Mouse (Mus musculus) midbrain, embryonic 14.5 days (tissue): ENCODE data around the gene Gpr39. TPM values are rescaled to one million over a fixed set of nuclear protein-coding genes. Genes with fewer than 3 reads are reported as not detected.

Experiments used
- ATAC-seq: fragments of 200-750 bp; cut with Nextera tagmentation; 2 replicates; pipeline ENCODE4 v1.8.0; 2017; ENCODE audit warnings: moderate number of reproducible peaks, moderate library complexity; ENCODE audit not compliant: low FRiP score, low TSS enrichment
- DNase-seq: peaks from one replicate; pipeline ENCODE4 v3.0.0-alpha.2; 2015
- H3K27ac ChIP-seq: fragments of 300-500 bp; sonication (generic); replicated peaks from 2 replicates; pipeline ENCODE4 v1.5.1; 2014; ENCODE audit warnings: mild to moderate bottlenecking, low read depth, low read length, moderate library complexity
- H3K27me3 ChIP-seq: fragments of 300-500 bp; sonication (generic); 2 replicates; pipeline ENCODE4 v1.6.1; 2014; ENCODE audit warnings: low read length, control low read depth, mixed read lengths; ENCODE audit not compliant: control insufficient read depth, insufficient read depth
- H3K36me3 ChIP-seq: fragments of 300-500 bp; sonication (generic); 2 replicates; pipeline ENCODE4 v1.6.1; 2014; ENCODE audit warnings: low read length, control low read depth; ENCODE audit not compliant: control insufficient read depth, insufficient read depth
- H3K4me1 ChIP-seq: fragments of 300-500 bp; sonication (generic); 2 replicates; pipeline ENCODE4 v1.6.1; 2014; ENCODE audit warnings: mild to moderate bottlenecking, antibody characterized with exemption, low read length, control low read depth; ENCODE audit not compliant: control insufficient read depth, insufficient read depth
- H3K4me2 ChIP-seq: fragments of 300-500 bp; sonication (generic); 2 replicates; pipeline ENCODE4 v1.6.1; 2014; ENCODE audit warnings: mild to moderate bottlenecking, low read length, moderate library complexity
- H3K4me3 ChIP-seq: fragments of 300-500 bp; sonication (generic); replicated peaks from 2 replicates; pipeline ENCODE4 v1.5.1; 2014; ENCODE audit warnings: low read depth, low read length
- H3K9ac ChIP-seq: fragments of 300-500 bp; sonication (generic); replicated peaks from 2 replicates; pipeline ENCODE4 v1.6.1; 2014; ENCODE audit warnings: mild to moderate bottlenecking, low read length, moderate library complexity
- H3K9me3 ChIP-seq: fragments of 300-500 bp; sonication (generic); 2 replicates; pipeline ENCODE4 v1.6.1; 2016; ENCODE audit warnings: low read length, control low read depth, mixed read lengths; ENCODE audit not compliant: control insufficient read depth
- WGBS: fragments of 180-500 bp; shearing (Covaris S2); extraction: QIAGEN DNeasy Blood & Tissue Kit; methylation state at CpG from one replicate; pipeline ENCODE4 v1.1.7; 2014; 5-methylcytosine and 5-hydroxymethylcytosine counted together
- polyA plus RNA-seq: library from polyadenylated mRNA; unstranded; fragments of >200 nt; fragmentation: Nextera tagmentation; extraction: Ambion mirVana; gene quantifications from 2 replicates; pipeline ENCODE4 v1.2.1, GENCODE M21; 2014

Gene Gpr39
- polyA plus RNA-seq, 1 experiment from 2014 or later: not detected

DNA sequence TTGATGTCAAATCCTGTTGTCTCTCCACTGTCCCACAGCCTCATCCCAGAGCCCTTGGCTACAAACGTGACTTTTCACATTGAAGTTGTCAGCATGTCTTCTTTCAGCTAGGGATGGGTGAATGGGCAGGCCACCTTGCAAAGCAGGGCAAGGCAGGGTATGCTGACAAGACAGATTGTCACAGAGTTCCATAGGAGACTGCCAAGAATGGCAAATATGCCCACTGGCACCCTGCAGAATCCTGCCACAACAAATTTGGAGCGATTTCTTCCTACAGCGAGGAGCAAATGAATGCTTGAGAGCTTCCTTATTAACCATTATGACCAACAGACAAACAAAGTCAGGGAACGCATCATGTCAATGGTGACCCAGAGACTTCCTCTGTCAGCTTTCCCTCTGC, 16.6 kb upstream of the Gpr39 start:
- DNase-seq (no peak), ATAC-seq (no peak)
- H3K27me3 ChIP-seq: no peaks in the 10 kb centered on the region
- H3K4me1 ChIP-seq: no peaks in the 10 kb centered on the region
- H3K27ac ChIP-seq: no peak overlapping the region
- 89% methylated on average over 4 of the region's 4 CpGs for WGBS
- H3K4me2 ChIP-seq: no peak overlapping the region
- no peaks in the 10 kb centered on the region for H3K9me3 ChIP-seq
- H3K9ac ChIP-seq: no peak overlapping the region
- H3K4me3 ChIP-seq: no peak overlapping the region
- no peaks in the 10 kb centered on the region for H3K36me3 ChIP-seq

- no peaks in the 10 kb centered on the region for H3K36me3 ChIP-seq
- H3K27ac ChIP-seq: no peak overlapping the region
- no peak overlapping the region for H3K4me3 ChIP-seq
- H3K4me1 ChIP-seq: no peaks in the 10 kb centered on the region
- ATAC-seq (no peak), DNase-seq (no peak)
- H3K27me3 ChIP-seq: no peaks in the 10 kb centered on the region
- 96% methylated on average over 4 of the region's 4 CpGs for WGBS
- H3K9ac ChIP-seq: no peak overlapping the region
- H3K4me2 ChIP-seq: no peak overlapping the region
- no peaks in the 10 kb centered on the region for H3K9me3 ChIP-seq
Observed at GRCm38 (mm10) chr1:125660901-125661300, 15.9 kb upstream of the Gpr39 start.

- Histone ChIP-seq H3K36me3 (no peaks in the 10 kb centered on the region), H3K27me3 (no peaks in the 10 kb centered on the region), H3K4me1 (no peaks in the 10 kb centered on the region), H3K9ac (no peak overlapping the region), H3K4me2 (no peak overlapping the region), H3K4me3 (no peak overlapping the region), H3K27ac (no peak overlapping the region), H3K9me3 (no peaks in the 10 kb centered on the region)
- DNase-seq: no peak
- no peak for ATAC-seq
- 80% methylated on average over 2 of the region's 2 CpGs for WGBS
Observed at GRCm38 (mm10) chr1:125662058-125662457, 14.7 kb upstream of the Gpr39 start.

DNA sequence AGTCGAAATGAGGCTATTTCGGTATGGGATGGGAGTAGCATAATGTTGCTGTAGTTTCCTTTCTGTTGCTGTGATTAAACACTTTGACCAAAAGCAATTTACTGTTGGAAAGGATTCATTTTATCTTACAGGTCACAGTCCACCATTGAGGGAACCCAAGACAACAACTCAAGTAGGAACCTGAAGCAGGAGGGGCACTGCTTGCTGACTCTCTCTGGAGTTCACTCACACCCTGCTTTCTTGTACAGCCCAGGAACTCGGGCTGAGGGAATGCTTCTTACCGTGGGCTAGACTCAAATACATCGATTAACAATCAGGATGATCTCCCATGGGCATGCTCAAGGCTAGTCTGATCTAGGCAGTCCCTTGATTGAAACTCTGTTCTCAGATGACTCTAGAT, 14.1 kb upstream of the Gpr39 start:
- Histone ChIP-seq H3K9me3 (no peaks in the 10 kb centered on the region), H3K36me3 (no peaks in the 10 kb centered on the region), H3K4me1 (no peaks in the 10 kb centered on the region), H3K27me3 (no peaks in the 10 kb centered on the region), H3K4me3 (no peak overlapping the region), H3K4me2 (no peak overlapping the region), H3K27ac (no peak overlapping the region), H3K9ac (no peak overlapping the region)
- DNase-seq: no peak
- ATAC-seq: no peak
- 86% methylated on average over 5 of the region's 5 CpGs for WGBS

DNA sequence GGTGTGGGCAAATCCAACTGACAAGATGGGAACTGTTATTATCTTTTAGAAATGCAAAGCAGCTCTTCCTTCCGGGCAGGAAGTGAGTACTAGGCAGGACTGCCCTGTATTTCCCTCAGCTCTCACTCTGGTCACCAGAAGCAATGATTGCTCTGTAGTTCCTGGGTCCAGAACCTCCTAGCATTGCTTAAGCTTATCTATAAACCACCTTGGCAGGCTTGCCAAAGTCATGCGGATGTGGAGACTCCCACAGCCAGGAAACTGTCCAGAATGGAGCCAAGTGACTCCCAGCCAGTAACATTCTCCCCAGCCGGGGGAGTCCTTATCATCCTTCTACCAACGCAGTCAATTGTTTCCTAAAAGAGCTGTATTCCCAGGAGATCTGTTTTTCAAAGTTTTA, 13.7 kb upstream of the Gpr39 start:
- H3K36me3 ChIP-seq: no peaks in the 10 kb centered on the region
- WGBS: 87% methylated on average over 4 of the region's 4 CpGs
- H3K9ac ChIP-seq: no peak overlapping the region
- no peaks in the 10 kb centered on the region for H3K4me1 ChIP-seq
- H3K27me3 ChIP-seq: no peaks in the 10 kb centered on the region
- H3K4me3 ChIP-seq: no peak overlapping the region
- no peaks in the 10 kb centered on the region for H3K9me3 ChIP-seq
- no peak overlapping the region for H3K27ac ChIP-seq
- ATAC-seq (no peak), DNase-seq (no peak)
- no peak overlapping the region for H3K4me2 ChIP-seq

DNA sequence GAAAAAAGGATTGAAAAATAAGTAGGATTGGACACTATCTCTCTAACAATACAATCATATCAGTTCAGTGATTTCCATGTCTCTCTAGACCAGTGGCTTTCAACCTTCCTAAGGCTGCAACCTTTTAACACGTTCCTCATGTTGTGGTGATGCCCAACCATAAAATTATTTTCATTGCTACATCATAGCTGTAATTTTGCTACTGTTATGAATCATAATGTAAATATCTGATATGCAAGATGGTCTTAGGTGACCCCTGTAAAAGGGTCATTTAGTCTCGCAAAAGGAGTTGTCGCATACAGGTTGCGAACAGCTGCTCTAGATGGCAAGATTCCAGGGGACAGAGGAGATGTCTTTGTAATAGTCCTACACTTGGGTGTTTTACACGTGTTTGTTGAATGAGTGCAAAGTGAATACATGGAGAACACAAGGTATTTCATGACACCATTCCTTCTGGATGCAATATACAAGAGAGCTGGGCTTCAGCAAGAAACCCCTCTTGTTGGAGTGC, 11.6 kb upstream of the Gpr39 start:
- Histone ChIP-seq H3K27me3 (no peaks in the 10 kb centered on the region), H3K4me1 (no peaks in the 10 kb centered on the region), H3K9me3 (no peaks in the 10 kb centered on the region), H3K4me3 (no peak overlapping the region), H3K36me3 (no peaks in the 10 kb centered on the region), H3K4me2 (no peak overlapping the region), H3K27ac (no peak overlapping the region), H3K9ac (no peak overlapping the region)
- DNase-seq: no peak
- no peak for ATAC-seq
- WGBS: 83% methylated on average over 5 of the region's 5 CpGs

DNA sequence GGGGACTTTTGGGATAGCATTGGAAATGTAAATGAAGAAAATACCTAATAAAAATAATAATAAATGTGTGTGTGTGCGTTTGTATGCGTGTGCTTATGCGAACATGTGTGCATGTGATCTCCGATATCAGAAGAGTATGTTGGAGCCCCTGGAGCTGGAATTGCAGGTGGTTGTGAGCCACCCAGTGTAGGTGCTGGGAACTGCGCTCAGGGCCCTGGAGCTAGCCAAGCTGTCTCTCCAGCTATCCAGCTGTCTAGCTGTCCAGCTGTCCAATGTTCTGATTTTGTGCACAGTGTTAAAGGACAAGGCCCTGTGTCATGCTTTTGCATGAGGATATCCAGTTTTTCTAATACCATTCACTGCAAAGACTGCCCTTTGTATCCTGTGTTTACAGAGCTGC, 7.8 kb upstream of the Gpr39 start:
- Histone ChIP-seq H3K4me2 (no peak overlapping the region), H3K4me1 (no peaks in the 10 kb centered on the region), H3K27ac (no peak overlapping the region), H3K36me3 (no peaks in the 10 kb centered on the region), H3K27me3 (no peaks in the 10 kb centered on the region), H3K4me3 (no peak overlapping the region), H3K9ac (no peak overlapping the region), H3K9me3 (no peaks in the 10 kb centered on the region)
- WGBS: 89% methylated on average over 5 of the region's 5 CpGs
- ATAC-seq (no peak), DNase-seq (peak; percentile 27)

GRCm38 (mm10) chr1:125675186-125675585, 1.6 kb upstream of the Gpr39 start:
- WGBS: 94% methylated on average over 1 of the region's 1 CpGs
- no peak for ATAC-seq

DNA sequence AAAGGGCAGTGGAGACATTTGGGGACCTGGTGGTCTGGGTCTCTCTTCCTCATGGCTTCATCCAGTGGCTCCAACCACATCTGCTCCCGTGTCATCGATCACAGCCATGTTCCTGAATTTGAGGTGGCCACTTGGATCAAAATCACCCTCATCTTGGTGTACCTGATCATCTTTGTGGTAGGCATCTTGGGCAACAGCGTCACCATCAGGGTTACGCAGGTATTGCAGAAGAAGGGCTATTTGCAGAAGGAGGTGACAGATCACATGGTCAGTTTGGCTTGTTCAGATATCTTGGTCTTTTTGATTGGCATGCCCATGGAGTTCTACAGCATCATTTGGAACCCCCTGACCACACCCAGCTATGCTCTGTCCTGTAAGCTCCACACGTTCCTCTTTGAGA, 491 bp downstream of the Gpr39 start:
- no peak for DNase-seq
- no peaks in the 10 kb centered on the region for H3K36me3 ChIP-seq
- no peak overlapping the region for H3K4me2 ChIP-seq
- H3K27me3 ChIP-seq: no peaks in the 10 kb centered on the region
- 91% methylated on average over 5 of the region's 5 CpGs for WGBS
- H3K4me1 ChIP-seq: no peaks in the 10 kb centered on the region
- no peak for ATAC-seq
- H3K9ac ChIP-seq: no peak overlapping the region
- H3K4me3 ChIP-seq: no peak overlapping the region
- no peak overlapping the region for H3K27ac ChIP-seq
- no peaks in the 10 kb centered on the region for H3K9me3 ChIP-seq

More at GRCm38 (mm10) chr1:125675186-125675585, 1.6 kb upstream of the Gpr39 start:
- no peak overlapping the region for H3K4me2 ChIP-seq
- H3K9ac ChIP-seq: no peak overlapping the region
- H3K27me3 ChIP-seq: no peaks in the 10 kb centered on the region
- no peak overlapping the region for H3K27ac ChIP-seq
- H3K4me3 ChIP-seq: no peak overlapping the region
- H3K4me1 ChIP-seq: no peaks in the 10 kb centered on the region
- no peaks in the 10 kb centered on the region for H3K9me3 ChIP-seq
- no peaks in the 10 kb centered on the region for H3K36me3 ChIP-seq
- no peak for DNase-seq
